Mouse (Mus musculus) liver, embryonic 14.5 days (tissue): ENCODE measurements around the gene Smyd3. TPM values are rescaled to one million over a fixed set of nuclear protein-coding genes. Genes with fewer than 3 reads are reported as not detected.

Source experiments
- ATAC-seq: fragments of 200-750 bp; cut with Nextera tagmentation; 2 replicates; pipeline ENCODE4 v1.8.0; 2017; ENCODE audit warnings: moderate number of reproducible peaks, mild to moderate bottlenecking, moderate library complexity; ENCODE audit not compliant: insufficient read depth
- DNase-seq, 3 experiments: peaks; one replicate each; pipeline ENCODE4 v3.0.0-alpha.2; 2012 to 2013; ENCODE audit warnings: low read depth in 3 of 3, low spot score in 3 of 3
- H3K27ac ChIP-seq: fragments of 300-500 bp; sonication (generic); 2 replicates; pipeline ENCODE4 v1.5.1; 2014; ENCODE audit warnings: moderate library complexity, mild to moderate bottlenecking, control low read depth, inconsistent platforms
- H3K27me3 ChIP-seq: fragments of 300-500 bp; sonication (generic); 2 replicates; pipeline ENCODE4 v1.6.1; 2014; ENCODE audit warnings: mild to moderate bottlenecking, low read length, moderate library complexity; ENCODE audit not compliant: control insufficient read depth, insufficient read depth
- H3K36me3 ChIP-seq: fragments of 300-500 bp; sonication (generic); replicated peaks from 2 replicates; pipeline ENCODE4 v1.6.1; 2014; ENCODE audit warnings: low read depth; ENCODE audit not compliant: control insufficient read depth, insufficient read depth
- H3K4me1 ChIP-seq, 2 experiments: fragments of 200-500 bp in 1 of 2; fragments of 300-500 bp in 1 of 2; sonication (generic) in 1 of 2; replicated peaks; 2 replicates each; pipeline ENCODE4 v1.6.1; 2012 to 2014; ENCODE audit warnings: antibody characterized with exemption in 1 of 2, inconsistent platforms in 1 of 2, low read length in 1 of 2; ENCODE audit not compliant: control insufficient read depth in 2 of 2, insufficient read depth in 2 of 2
- H3K4me2 ChIP-seq: fragments of 300-500 bp; sonication (generic); 2 replicates; pipeline ENCODE4 v1.6.1; 2014; ENCODE audit warnings: low read depth, mild to moderate bottlenecking, control low read depth, moderate library complexity
- H3K4me3 ChIP-seq, 2 experiments: fragments of 200-500 bp in 1 of 2; fragments of 300-500 bp in 1 of 2; sonication (generic) in 1 of 2; 2 replicates each; pipeline ENCODE4 v1.5.1; 2012 to 2014; ENCODE audit warnings: low read depth in 2 of 2, low read length in 2 of 2, mild to moderate bottlenecking in 2 of 2, control low read depth in 1 of 2, inconsistent platforms in 1 of 2, moderate library complexity in 1 of 2; ENCODE audit not compliant: insufficient read depth in 1 of 2
- H3K9ac ChIP-seq: fragments of 300-500 bp; sonication (generic); replicated peaks from 2 replicates; pipeline ENCODE4 v1.6.1; 2014; ENCODE audit warnings: mild to moderate bottlenecking, control low read depth, moderate library complexity
- H3K9me3 ChIP-seq: fragments of 300-500 bp; sonication (generic); 2 replicates; pipeline ENCODE4 v1.6.1; 2016; ENCODE audit warnings: low read length, mixed read lengths; ENCODE audit not compliant: control insufficient read depth
- CTCF ChIP-seq: IDR thresholded peaks from 2 replicates; pipeline ENCODE4 v1.5.1; 2016; ENCODE audit warnings: antibody characterized with exemption, low read depth, control low read depth
- EP300 ChIP-seq: IDR thresholded peaks from 2 replicates; pipeline ENCODE4 v1.6.1; 2016; ENCODE audit warnings: antibody characterized with exemption, low read depth
- WGBS: fragments of 180-500 bp; shearing (Covaris S2); extraction: QIAGEN DNeasy Blood & Tissue Kit; methylation state at CpG from one replicate; pipeline ENCODE4 v1.1.7; 2014; ENCODE audit not compliant: insufficient replicate concordance; 5-methylcytosine and 5-hydroxymethylcytosine counted together
- polyA plus RNA-seq, 2 experiments: library from polyadenylated mRNA; depleted of rRNA in 1 of 2; stranded (reverse) in 1 of 2; unstranded in 1 of 2; fragments of >200 nt; fragmentation: Nextera tagmentation in 1 of 2; extraction: Ambion mirVana in 1 of 2; gene quantifications; 2 replicates each; pipeline versions ENCODE4 v1.2.1 to v1.2.3; 2012 to 2014

The Smyd3 gene
- polyA plus RNA-seq, 2 experiments, result 2.6 to 6.6 TPM

- H3K4me2 ChIP-seq, result no peak overlapping the region
- no peak overlapping the region for H3K4me3 ChIP-seq
- TF ChIP-seq EP300, result no peak
- no peak for TF ChIP-seq CTCF
- 43% methylated on average over 14 of the region's 14 CpGs for WGBS
- H3K27me3 ChIP-seq, result no peaks in the 10 kb centered on the region
- no peaks in the 10 kb centered on the region for H3K4me1 ChIP-seq
- no peak overlapping the region for H3K9ac ChIP-seq
- DNase-seq, result no peak
- H3K9me3 ChIP-seq, result no peaks in the 10 kb centered on the region
- H3K27ac ChIP-seq, result no peak overlapping the region
- no peak for ATAC-seq
- H3K36me3 ChIP-seq, result no peaks in the 10 kb centered on the region
Measured at GRCm38 (mm10) chr1:178910951-178911350, 606.9 kb downstream of the Smyd3 start.

Other genes starting within 250 kb of the Smyd3 start
- 4.0 and 6.5 TPM in 2 replicates for gene Tfb2m, start 28.2 kb upstream of the Smyd3 start, polyA plus RNA-seq (2012; rRNA removed)
- 7.8 and 9.4 TPM in 2 replicates for gene Tfb2m, start 28.2 kb upstream of the Smyd3 start, polyA plus RNA-seq (2014; fragmentation: Nextera tagmentation; extraction: Ambion mirVana)
- gene Cnst, start 28.3 kb upstream of the Smyd3 start, polyA plus RNA-seq (2012; rRNA removed), result 7.5 and 9.5 TPM in 2 replicates
- 10.2 and 11.6 TPM in 2 replicates for gene Cnst, start 28.3 kb upstream of the Smyd3 start, polyA plus RNA-seq (2014; fragmentation: Nextera tagmentation; extraction: Ambion mirVana)
- gene Sccpdh, start 150.2 kb upstream of the Smyd3 start, polyA plus RNA-seq (2012; rRNA removed), result 2.6 and 4.0 TPM in 2 replicates
- 7.8 TPM in 2 replicates for gene Sccpdh, start 150.2 kb upstream of the Smyd3 start, polyA plus RNA-seq (2014; fragmentation: Nextera tagmentation; extraction: Ambion mirVana)
- 0.01 and 0.02 TPM in 2 replicates for gene Kif28, start 227.2 kb upstream of the Smyd3 start, polyA plus RNA-seq (2012; rRNA removed)
- gene Kif28, start 227.2 kb upstream of the Smyd3 start, polyA plus RNA-seq (2014; fragmentation: Nextera tagmentation; extraction: Ambion mirVana), result not detected in 2 replicates